Mouse (Mus musculus): ENCODE measurements at regions not wholly inside any gene's neighbourhood (a gene's known extent, or its start where the extent isn't known, plus 50 kb on each side); places are given as distances from the start of the nearest gene placed in this dataset.

DNA sequence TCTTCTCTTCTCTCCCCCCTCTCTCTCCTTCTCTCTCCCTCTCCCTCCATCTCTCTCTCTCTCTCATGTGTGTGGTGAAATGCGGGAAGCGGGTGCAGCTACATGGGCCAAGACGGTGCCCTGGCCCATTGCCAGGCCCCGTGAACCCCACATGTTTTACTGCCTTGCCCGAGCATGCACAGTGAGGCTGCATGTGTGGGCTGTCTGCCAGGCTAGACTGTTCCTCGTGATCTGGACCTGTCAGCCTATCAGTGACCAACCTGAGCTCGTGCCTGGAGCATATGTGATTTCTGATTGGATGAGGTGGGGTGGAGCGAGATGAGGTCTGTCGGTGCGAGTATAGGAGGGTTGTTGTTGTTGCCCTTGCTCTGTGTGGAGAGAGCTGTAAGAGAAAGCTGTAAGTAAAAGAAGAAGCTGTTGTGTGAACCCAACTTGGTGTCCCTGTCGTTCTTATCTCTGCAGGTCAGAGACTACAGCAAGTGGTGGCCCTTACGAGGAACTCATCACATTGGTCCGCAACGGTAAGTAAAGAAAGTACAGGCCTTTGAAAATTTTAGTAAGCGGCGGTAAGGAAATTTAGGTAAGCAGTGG, 333.8 kb upstream of the Htr2a start:
- TF ChIP-seq ELF1 (IDR thresholded peaks at IDR 0.05; ENCODE audit: low read depth, low read length) (no peak), CHD2 (IDR thresholded peaks at IDR 0.05; ENCODE audit: low read length) (no peak), HCFC1 (IDR thresholded peaks at IDR 0.05; ENCODE audit: low read depth, low read length) (0 out of 2 replicates have a peak, but pooled peaks have one; percentile 21), USF2 (IDR thresholded peaks at IDR 0.05; ENCODE audit: borderline replicate concordance in 1 of 2, insufficient read depth in 1 of 2, low read depth in 1 of 2, low read length in 2 of 2) (no peak), CTCF (IDR thresholded peaks at IDR 0.05 in 2 of 3, conservative IDR thresholded peaks at IDR 0.05 in 1 of 3; ENCODE audit: control insufficient read depth in 1 of 3, insufficient read depth in 1 of 3, low read depth in 2 of 3, low read length in 3 of 3, poor library complexity in 1 of 3, severe bottlenecking in 1 of 3) (no peak), ZMIZ1 (IDR thresholded peaks at IDR 0.05; ENCODE audit: low read depth, low read length) (no peak), NELFE (IDR thresholded peaks at IDR 0.05; ENCODE audit: low read depth, low read length) (no peak), CHD1 (IDR thresholded peaks at IDR 0.05; ENCODE audit: low read depth, low read length) (no peak)

Measured in MEL (cell line).